In the genomic region with DNA sequence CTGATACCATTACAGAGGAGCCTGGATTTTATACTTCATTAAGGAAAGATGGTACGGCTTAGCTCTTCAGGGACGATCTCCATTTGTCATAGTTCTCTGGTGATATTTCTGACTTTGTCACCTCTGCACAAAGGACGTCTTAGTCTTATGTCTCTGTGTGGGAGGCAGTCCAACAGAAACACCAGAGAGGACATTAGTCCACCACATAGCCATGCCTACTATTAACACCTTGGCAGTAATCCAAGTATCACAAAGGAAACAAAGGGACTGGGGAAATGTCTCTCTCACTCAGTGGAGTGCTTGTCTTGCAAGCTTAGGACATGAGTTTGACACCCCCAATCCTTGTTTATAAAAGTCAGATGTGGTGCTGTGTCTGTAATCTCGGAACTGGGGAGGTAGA, we compare ENCODE assay signal across 9 mouse cellular contexts.
DNase-seq lines count a peak whose midpoint lies in the region; ATAC-seq and TF ChIP-seq lines count a peak whose summit lies in the region.
"Had no signal": no experiment of that assay in that cellular context is flagged by ENCODE, and none has a peak within 500 bp of the region (broad histone marks: within the 10 kb centered on the region; RNA-seq: fewer than 3 reads in every experiment).

No protein-coding gene starts in this region.

- 37% methylated on average over 4 of the region's 4 CpGs for WGBS in hindbrain, embryonic 13.5 days
- 60% methylated on average over 4 of the region's 4 CpGs for WGBS in hindbrain, embryonic 12.5 days
- WGBS in lung, postnatal 0 days = 26% methylated on average over 4 of the region's 4 CpGs
- 80% methylated on average over 4 of the region's 4 CpGs for WGBS in liver, embryonic 11.5 days
- 42% methylated on average over 4 of the region's 4 CpGs for WGBS in midbrain, embryonic 15.5 days

- TF ChIP-seq EP300 in lung, postnatal 0 days (IDR thresholded peaks at IDR 0.05) = no peak

- H3K4me3 ChIP-seq in hindbrain, embryonic 13.5 days = no peak overlapping the region
- H3K4me3 ChIP-seq in hindbrain, embryonic 12.5 days = no peak overlapping the region
- H3K4me3 ChIP-seq in lung, postnatal 0 days (ENCODE audit: low read depth, low read length) = no peak overlapping the region
- no peak overlapping the region for H3K4me3 ChIP-seq in liver, embryonic 11.5 days (ENCODE audit: low read depth, low read length)
- no peak overlapping the region for H3K4me3 ChIP-seq in midbrain, embryonic 15.5 days
- H3K4me3 ChIP-seq: myocyte had no signal

- DNase-seq in lung, postnatal 0 days (ENCODE audit: low spot score) = peak; percentile 69
- no peak for DNase-seq in lung, postnatal 25 days (ENCODE audit: low spot score)
- no peak for DNase-seq in liver, embryonic 11.5 days (ENCODE audit: low spot score)
- no peak for DNase-seq in spleen, postnatal 36 days (ENCODE audit: low spot score in 2 of 2)
- no peak for DNase-seq in ovary, postnatal 14 days (ENCODE audit: low spot score)

- no peaks in the 10 kb centered on the region for H3K27me3 ChIP-seq in hindbrain, embryonic 13.5 days
- no peaks in the 10 kb centered on the region for H3K27me3 ChIP-seq in hindbrain, embryonic 12.5 days
- H3K27me3 ChIP-seq in lung, postnatal 0 days (replicated peaks; ENCODE audit: insufficient read depth, low read length) = no peaks in the 10 kb centered on the region
- H3K27me3 ChIP-seq in liver, embryonic 11.5 days (replicated peaks; ENCODE audit: control insufficient read depth, insufficient read depth, low read length) = no peaks in the 10 kb centered on the region
- no peaks in the 10 kb centered on the region for H3K27me3 ChIP-seq in midbrain, embryonic 15.5 days (replicated peaks)

- H3K4me2 ChIP-seq in hindbrain, embryonic 13.5 days = no peak overlapping the region
- H3K4me2 ChIP-seq in hindbrain, embryonic 12.5 days (replicated peaks) = no peak overlapping the region
- H3K4me2 ChIP-seq in lung, postnatal 0 days (replicated peaks; ENCODE audit: low read depth, low read length) = no peak overlapping the region
- H3K4me2 ChIP-seq in liver, embryonic 11.5 days = no peak overlapping the region
- no peak overlapping the region for H3K4me2 ChIP-seq in midbrain, embryonic 15.5 days

- no peaks in the 10 kb centered on the region for H3K9me3 ChIP-seq in hindbrain, embryonic 13.5 days
- no peaks in the 10 kb centered on the region for H3K9me3 ChIP-seq in hindbrain, embryonic 12.5 days (replicated peaks)
- H3K9me3 ChIP-seq in lung, postnatal 0 days (ENCODE audit: low read length) = no peaks in the 10 kb centered on the region
- no peaks in the 10 kb centered on the region for H3K9me3 ChIP-seq in liver, embryonic 11.5 days (ENCODE audit: control insufficient read depth, low read length)
- no peaks in the 10 kb centered on the region for H3K9me3 ChIP-seq in midbrain, embryonic 15.5 days

- H3K4me1 ChIP-seq in hindbrain, embryonic 13.5 days (replicated peaks) = peaks cover 19% of the 10 kb centered on the region
- H3K4me1 ChIP-seq in hindbrain, embryonic 12.5 days = peaks cover 15% of the 10 kb centered on the region
- H3K4me1 ChIP-seq in lung, postnatal 0 days (ENCODE audit: insufficient read depth, low read depth, low read length) = no peaks in the 10 kb centered on the region
- H3K4me1 ChIP-seq in liver, embryonic 11.5 days (replicated peaks; ENCODE audit: control insufficient read depth, insufficient read depth, low read length) = peaks cover 25% of the 10 kb centered on the region
- H3K4me1 ChIP-seq in midbrain, embryonic 15.5 days = peaks cover 12% of the 10 kb centered on the region

- H3K36me3 ChIP-seq in hindbrain, embryonic 13.5 days = no peaks in the 10 kb centered on the region
- no peaks in the 10 kb centered on the region for H3K36me3 ChIP-seq in hindbrain, embryonic 12.5 days
- H3K36me3 ChIP-seq in lung, postnatal 0 days (ENCODE audit: insufficient read depth, low read length) = no peaks in the 10 kb centered on the region
- no peaks in the 10 kb centered on the region for H3K36me3 ChIP-seq in liver, embryonic 11.5 days (ENCODE audit: control insufficient read depth, insufficient read depth, low read length)
- no peaks in the 10 kb centered on the region for H3K36me3 ChIP-seq in midbrain, embryonic 15.5 days (replicated peaks)

- no peak for TF ChIP-seq CTCF in lung, postnatal 0 days (IDR thresholded peaks at IDR 0.05)

- peak; percentile 24; the same call in 1 of the 2 replicates for ATAC-seq in hindbrain, embryonic 13.5 days (ENCODE audit: low FRiP score)
- ATAC-seq in hindbrain, embryonic 12.5 days (ENCODE audit: low FRiP score) = no peak
- peak; percentile 55 for ATAC-seq in lung, postnatal 0 days
- no peak for ATAC-seq in liver, embryonic 11.5 days (replicated peaks; ENCODE audit: low FRiP score)
- no peak for ATAC-seq in midbrain, embryonic 15.5 days (replicated peaks)

- no peak overlapping the region for H3K9ac ChIP-seq in hindbrain, embryonic 13.5 days
- H3K9ac ChIP-seq in hindbrain, embryonic 12.5 days = no peak overlapping the region
- H3K9ac ChIP-seq in lung, postnatal 0 days (replicated peaks; ENCODE audit: low read depth) = no peak overlapping the region
- H3K9ac ChIP-seq in liver, embryonic 11.5 days (ENCODE audit: low read depth, low read length) = no peak overlapping the region
- H3K9ac ChIP-seq in midbrain, embryonic 15.5 days = no peak overlapping the region

- H3K27ac ChIP-seq in hindbrain, embryonic 13.5 days = peak overlapping the region; percentile 76
- H3K27ac ChIP-seq in hindbrain, embryonic 12.5 days = no peak overlapping the region
- no peak overlapping the region for H3K27ac ChIP-seq in lung, postnatal 0 days (ENCODE audit: low read length)
- peak overlapping the region; percentile 26; the same call in 1 of the 2 replicates for H3K27ac ChIP-seq in liver, embryonic 11.5 days (ENCODE audit: low read depth, low read length)
- H3K27ac ChIP-seq in midbrain, embryonic 15.5 days = peak overlapping the region; percentile 44; the same call in 1 of the 2 replicates

Comparison
In these comparisons a context has a peak if more than half of its experiments do, and no peak if none do; other contexts are left out.
1. ATAC-seq: peak in hindbrain, embryonic 13.5 days (single experiment) and lung, postnatal 0 days (single experiment); none in hindbrain, embryonic 12.5 days (single experiment), liver, embryonic 11.5 days (single experiment) and midbrain, embryonic 15.5 days (single experiment).
2. H3K27ac ChIP-seq: peak in hindbrain, embryonic 13.5 days (single experiment), liver, embryonic 11.5 days (single experiment) and midbrain, embryonic 15.5 days (single experiment); none in hindbrain, embryonic 12.5 days (single experiment) and lung, postnatal 0 days (single experiment).